25 mouse cellular contexts compared by ENCODE assay signal in the genomic region with DNA sequence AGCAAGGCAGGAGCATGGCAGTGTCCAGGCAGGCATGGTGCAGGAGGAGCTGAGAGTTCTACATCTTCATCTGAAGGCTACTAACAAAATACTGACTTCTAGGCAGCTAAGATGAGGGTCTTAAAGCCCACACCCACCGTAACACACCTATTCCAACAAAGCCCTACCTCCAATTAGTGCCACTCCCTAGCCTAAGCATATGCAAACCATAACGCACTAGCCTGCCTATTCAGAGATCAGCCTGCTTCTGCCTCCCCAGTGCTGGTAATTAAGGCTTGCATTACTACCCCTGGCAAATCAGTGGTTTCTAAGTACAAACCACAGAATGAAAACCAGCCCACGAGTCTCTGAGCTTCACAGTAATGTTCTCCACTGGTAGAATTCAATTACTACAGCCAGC. TPM values are rescaled to one million over a fixed set of nuclear protein-coding genes. Genes with fewer than 3 reads are reported as not detected.
DNase-seq lines count a peak whose midpoint lies in the region; ATAC-seq and TF ChIP-seq lines count a peak whose summit lies in the region.
"Had no signal": no experiment of that assay in that cellular context is flagged by ENCODE, and none has a peak within 500 bp of the region (broad histone marks: within the 10 kb centered on the region; RNA-seq: fewer than 3 reads in every experiment).

No protein-coding gene starts in this region.

- no peaks in the 10 kb centered on the region for H3K27me3 ChIP-seq in heart, embryonic 12.5 days (replicated peaks)
- H3K27me3 ChIP-seq: CH12.LX; embryonic facial prominence, embryonic 13.5 days; embryonic facial prominence, embryonic 15.5 days; forebrain, embryonic 12.5 days had no signal

- H3K4me3 ChIP-seq in heart, embryonic 12.5 days: no peak overlapping the region
- H3K4me3 ChIP-seq in ES-E14 (ENCODE audit: insufficient read depth in 1 of 2, low read depth in 1 of 2, low read length in 2 of 2, poor library complexity in 1 of 2, severe bottlenecking in 1 of 2): no peak overlapping the region
- H3K4me3 ChIP-seq: embryonic facial prominence, embryonic 13.5 days; embryonic facial prominence, embryonic 15.5 days; erythroblast, embryonic 14.5 days; forebrain, embryonic 10.5 days; forebrain, embryonic 12.5 days had no signal

- H3K4me2 ChIP-seq in heart, embryonic 12.5 days: no peak overlapping the region
- H3K4me2 ChIP-seq: embryonic facial prominence, embryonic 13.5 days; embryonic facial prominence, embryonic 15.5 days; forebrain, embryonic 12.5 days had no signal

- H3K27ac ChIP-seq in heart, embryonic 12.5 days (ENCODE audit: poor library complexity, severe bottlenecking): no peak overlapping the region
- H3K27ac ChIP-seq in ES-E14 (ENCODE audit: insufficient read depth, low read depth, low read length, poor library complexity, severe bottlenecking): peak overlapping the region; percentile 96
- H3K27ac ChIP-seq: embryonic facial prominence, embryonic 13.5 days; embryonic facial prominence, embryonic 15.5 days; forebrain, embryonic 10.5 days; forebrain, embryonic 12.5 days had no signal

- 80% methylated on average over 3 of the region's 3 CpGs for WGBS in heart, embryonic 12.5 days

- H3K9ac ChIP-seq in heart, embryonic 12.5 days: no peak overlapping the region
- no peak overlapping the region for H3K9ac ChIP-seq in ES-E14 (ENCODE audit: insufficient read depth, low read depth, low read length, poor library complexity, severe bottlenecking)
- H3K9ac ChIP-seq: embryonic facial prominence, embryonic 13.5 days; embryonic facial prominence, embryonic 15.5 days; forebrain, embryonic 12.5 days had no signal

- peak; percentile 4 for DNase-seq in heart, adult 11 months
- no peak for DNase-seq in ES-E14 (ENCODE audit: low read depth, low spot score)
- DNase-seq in thymus, postnatal 0 days (ENCODE audit: low spot score): no peak
- no peak for DNase-seq in cerebellum, postnatal 14 days
- DNase-seq: adrenal gland, adult 8-10 months; adrenal gland, postnatal 14 days; adrenal gland, postnatal 36 days; B cell, adult 2 months; cerebellum, adult 11-12 months; cerebellum, adult 2 months; cerebellum, adult 9-10 months; cerebellum, postnatal 10 days; cerebellum, postnatal 36 days; embryo, embryonic 11 days had no signal

- no peaks in the 10 kb centered on the region for H3K36me3 ChIP-seq in heart, embryonic 12.5 days
- no peaks in the 10 kb centered on the region for H3K36me3 ChIP-seq in ES-E14 (ENCODE audit: control insufficient read depth, insufficient read depth, low read length, poor library complexity, severe bottlenecking)
- H3K36me3 ChIP-seq: embryonic facial prominence, embryonic 13.5 days; embryonic facial prominence, embryonic 15.5 days; forebrain, embryonic 10.5 days; forebrain, embryonic 12.5 days had no signal

- H3K9me3 ChIP-seq in heart, embryonic 12.5 days (replicated peaks): no peaks in the 10 kb centered on the region
- H3K9me3 ChIP-seq in ES-E14 (ENCODE audit: control insufficient read depth, insufficient read depth, low read depth, low read length): no peaks in the 10 kb centered on the region
- H3K9me3 ChIP-seq: embryonic facial prominence, embryonic 13.5 days; embryonic facial prominence, embryonic 15.5 days; forebrain, embryonic 10.5 days; forebrain, embryonic 12.5 days had no signal

- in situ Hi-C loops in ES-E14 (cut with MboI; ENCODE audit: low sequenced_read_pairs in 2 of 2, unreplicated experiment in 2 of 2): no loop called here

- no peak for ATAC-seq in heart, embryonic 12.5 days (ENCODE audit: insufficient number of reproducible peaks, low FRiP score)
- ATAC-seq: activated CD4-positive, CD25-positive, alpha-beta regulatory T cell, adult 4 months; CD4-positive, CD25-positive, alpha-beta regulatory T cell, adult 4 months; forebrain, embryonic 14.5 days; forebrain, embryonic 16.5 days had no signal

- H3K4me1 ChIP-seq in heart, embryonic 12.5 days (replicated peaks): no peaks in the 10 kb centered on the region
- H3K4me1 ChIP-seq in ES-E14 (ENCODE audit: control insufficient read depth in 2 of 2, insufficient read depth in 2 of 2, low read length in 2 of 2, poor library complexity in 1 of 2): peaks cover 4 to 6% of the 10 kb centered on the region in 2 experiments; a peak in 3 of 4 replicates
- H3K4me1 ChIP-seq: embryonic facial prominence, embryonic 13.5 days; embryonic facial prominence, embryonic 15.5 days; forebrain, embryonic 10.5 days; forebrain, embryonic 12.5 days had no signal

TF ChIP-seq in ES-E14, 5 proteins besides CTCF, POLR2A, EP300 and RAD21:
- TF ChIP-seq ZC3H11A (IDR thresholded peaks at IDR 0.05; ENCODE audit: borderline replicate concordance, low read depth, low read length) (no peak), ZNF384 (IDR thresholded peaks at IDR 0.05; ENCODE audit: low read depth, low read length) (no peak), HCFC1 (IDR thresholded peaks at IDR 0.05; ENCODE audit: borderline replicate concordance, insufficient read depth, low read length) (no peak), CHD2 (IDR thresholded peaks at IDR 0.05; ENCODE audit: low read depth, low read length) (no peak), MAFK (IDR thresholded peaks at IDR 0.05; ENCODE audit: insufficient read depth, low read depth, low read length) (0 out of 2 replicates have a peak, but pooled peaks have one; percentile 1)

RNA-seq across cellular contexts. Expression of a gene that starts 15.2 kb away (rescaled TPM):
- 16.2 and 18.4 TPM in 2 replicates for polyA plus RNA-seq in heart, embryonic 12.5 days (2016; fragmentation: Nextera tagmentation; extraction: Ambion mirVana)
- total RNA-seq in ES-E14 (2012; rRNA removed): 15.0 and 17.0 TPM in 2 replicates
- 7.4 and 8.4 TPM in 2 replicates for polyA plus RNA-seq in thymus, postnatal 0 days (2015; fragmentation: Nextera tagmentation; extraction: Ambion mirVana)
